Mouse (Mus musculus): Measurements from ENCODE around the gene Nfkbid. TPM values are rescaled to one million over a fixed set of nuclear protein-coding genes. Genes with fewer than 3 reads are reported as not detected.

The Nfkbid gene
- total RNA-seq (2021), result 1 to 10 TPM; 2.8 to 3.0 TPM
- long read RNA-seq, experiment 1, partial matches to known transcripts, result 0 of 1 reads
- long read RNA-seq, experiment 1, other reads (novel, unspliced or antisense), result 1 of 1 reads
- long read RNA-seq, experiment 2, partial matches to known transcripts, result 0 of 3 reads
- long read RNA-seq, experiment 2, other reads (novel, unspliced or antisense), result 2 of 3 reads

- TF ChIP-seq CTCF (conservative IDR thresholded peaks at IDR 0.05), result no peak
- Histone ChIP-seq H3K4me3 (peak within 1 kb of the TSS; percentile 61), H3K27ac (peak within 1 kb of the TSS; percentile 81)
- peak in 1 of 2 experiments; percentile 44 for DNase-seq (ENCODE audit: low spot score in 2 of 2)
Measured at GRCm38 (mm10) chr7:30421175-30421889, at the start of gene Nfkbid. Nfkbid (plus strand) TSS chr7:30421732.

GRCm38 (mm10) chr7:30373501-30373962 lies 48.0 kb upstream of the Nfkbid start:
- H3K27ac ChIP-seq, result peak overlapping the region; percentile 96
- DNase-seq (ENCODE audit: low spot score in 2 of 2), result peak; percentile 93 to 97
- TF ChIP-seq CTCF (conservative IDR thresholded peaks at IDR 0.05), result peak; percentile 96
- H3K4me3 ChIP-seq, result peak overlapping the region; percentile 55

GRCm38 (mm10) chr7:30380061-30380460 lies 41.5 kb upstream of the Nfkbid start:
- H3K27ac ChIP-seq, result no peak overlapping the region
- no peak for DNase-seq (ENCODE audit: low spot score in 2 of 2)
- TF ChIP-seq CTCF (conservative IDR thresholded peaks at IDR 0.05), result no peak
- no peak overlapping the region for H3K4me3 ChIP-seq

- Histone ChIP-seq H3K27ac (no peak overlapping the region), H3K4me3 (no peak overlapping the region)
- no peak for TF ChIP-seq CTCF (conservative IDR thresholded peaks at IDR 0.05)
- DNase-seq (ENCODE audit: low spot score in 2 of 2), result no peak
Measured at GRCm38 (mm10) chr7:30384106-30384505, 37.4 kb upstream of the Nfkbid start.

GRCm38 (mm10) chr7:30392746-30393520 lies 28.6 kb upstream of the Nfkbid start:
- H3K27ac ChIP-seq, result no peak overlapping the region
- no peak for DNase-seq (ENCODE audit: low spot score in 2 of 2)
- H3K4me3 ChIP-seq, result no peak overlapping the region
- TF ChIP-seq CTCF (conservative IDR thresholded peaks at IDR 0.05), result no peak

GRCm38 (mm10) chr7:30393631-30394030 lies 27.9 kb upstream of the Nfkbid start:
- no peak for TF ChIP-seq CTCF (conservative IDR thresholded peaks at IDR 0.05)
- DNase-seq (ENCODE audit: low spot score in 2 of 2), result no peak
- Histone ChIP-seq H3K4me3 (no peak overlapping the region), H3K27ac (peak overlapping the region; percentile 24; the same call in 1 of the 2 replicates)

GRCm38 (mm10) chr7:30394379-30394778 lies 27.2 kb upstream of the Nfkbid start:
- Histone ChIP-seq H3K27ac (peak overlapping the region; percentile 24; the same call in 1 of the 2 replicates), H3K4me3 (no peak overlapping the region)
- no peak for DNase-seq (ENCODE audit: low spot score in 2 of 2)
- no peak for TF ChIP-seq CTCF (conservative IDR thresholded peaks at IDR 0.05)

GRCm38 (mm10) chr7:30394871-30395270 lies 26.7 kb upstream of the Nfkbid start:
- no peak overlapping the region for H3K27ac ChIP-seq
- TF ChIP-seq CTCF (conservative IDR thresholded peaks at IDR 0.05), result peak; percentile 63
- no peak overlapping the region for H3K4me3 ChIP-seq
- DNase-seq (ENCODE audit: low spot score in 2 of 2), result no peak

GRCm38 (mm10) chr7:30399671-30400070 lies 21.9 kb upstream of the Nfkbid start:
- H3K4me3 ChIP-seq, result no peak overlapping the region
- DNase-seq (ENCODE audit: low spot score in 2 of 2), result no peak
- no peak overlapping the region for H3K27ac ChIP-seq
- TF ChIP-seq CTCF (conservative IDR thresholded peaks at IDR 0.05), result no peak

- no peak overlapping the region for H3K27ac ChIP-seq
- no peak for TF ChIP-seq CTCF (conservative IDR thresholded peaks at IDR 0.05)
- H3K4me3 ChIP-seq, result no peak overlapping the region
- no peak for DNase-seq (ENCODE audit: low spot score in 2 of 2)
Measured at GRCm38 (mm10) chr7:30402343-30402742, 19.2 kb upstream of the Nfkbid start.

GRCm38 (mm10) chr7:30408639-30409038 lies 12.9 kb upstream of the Nfkbid start:
- no peak for DNase-seq (ENCODE audit: low spot score in 2 of 2)
- H3K4me3 ChIP-seq, result no peak overlapping the region
- H3K27ac ChIP-seq, result no peak overlapping the region
- no peak for TF ChIP-seq CTCF (conservative IDR thresholded peaks at IDR 0.05)

- H3K4me3 ChIP-seq, result no peak overlapping the region
- TF ChIP-seq CTCF (conservative IDR thresholded peaks at IDR 0.05), result no peak
- no peak for DNase-seq (ENCODE audit: low spot score in 2 of 2)
- H3K27ac ChIP-seq, result no peak overlapping the region
Measured at GRCm38 (mm10) chr7:30409789-30410188, 11.7 kb upstream of the Nfkbid start.

- no peak for DNase-seq (ENCODE audit: low spot score in 2 of 2)
- H3K4me3 ChIP-seq, result no peak overlapping the region
- H3K27ac ChIP-seq, result no peak overlapping the region
- TF ChIP-seq CTCF (conservative IDR thresholded peaks at IDR 0.05), result no peak
Measured at GRCm38 (mm10) chr7:30411023-30411422, 10.5 kb upstream of the Nfkbid start.

All from layer of hippocampus, adult 2 months (tissue).